Comparison of ENCODE assay signal across 19 mouse cellular contexts in genomic region chr2:153209286-153209685, GRCm38 (mm10). TPM values are rescaled to one million over a fixed set of nuclear protein-coding genes. Genes with fewer than 3 reads are reported as not detected.
A peak's percentile ranks its signal among the peaks of the same experiment; 100 is the strongest.
DNase-seq lines count a peak whose midpoint lies in the region; TF ChIP-seq lines count a peak whose summit lies in the region.
"Had no signal": no experiment of that assay in that cellular context is flagged by ENCODE, and none has a peak within 500 bp of the region (broad histone marks: within the 10 kb centered on the region; RNA-seq: fewer than 3 reads in every experiment).

No protein-coding gene starts in this region.

- H3K36me3 ChIP-seq in MEL (ENCODE audit: control insufficient read depth in 1 of 2, insufficient read depth in 2 of 2, low read length in 2 of 2) = peaks cover 0 to 10% of the 10 kb centered on the region in 2 experiments; a peak in 3 of 4 replicates

- DNase-seq in cerebellum, adult 11-12 months = peak; percentile 14
- DNase-seq in cerebellum, postnatal 4 days (ENCODE audit: low spot score in 2 of 2) = no peak
- DNase-seq in MEL (ENCODE audit: low read depth, low spot score) = no peak
- peak; percentile 79 for DNase-seq in adrenal gland, postnatal 14 days
- peak; percentile 31 for DNase-seq in cerebellum, adult 9-10 months
- DNase-seq in right cerebral cortex, postnatal 4 days = no peak
- no peak for DNase-seq in urinary bladder, adult 2 months (ENCODE audit: low spot score)
- DNase-seq in retina, embryonic 14.5 days (ENCODE audit: low spot score) = no peak
- DNase-seq: kidney, adult 18-20 months; layer of hippocampus, adult 9-11 months; liver; right cerebral cortex, adult 18-20 months; thymus, adult 18-20 months; thymus, postnatal 4 days had no signal

- no peaks in the 10 kb centered on the region for H3K9me3 ChIP-seq in MEL (replicated peaks; ENCODE audit: insufficient read depth, low read length)
- H3K9me3 ChIP-seq: embryonic facial prominence, embryonic 12.5 days; heart, embryonic 10.5 days; hindbrain, embryonic 13.5 days; limb, embryonic 10.5 days had no signal

- TF ChIP-seq EP300 in MEL (IDR thresholded peaks at IDR 0.05; ENCODE audit: low read depth in 1 of 2, low read length in 2 of 2) = no peak

- H3K27me3 ChIP-seq in MEL (ENCODE audit: control insufficient read depth in 1 of 2, insufficient read depth in 2 of 2, low read length in 2 of 2) = no peaks in the 10 kb centered on the region
- H3K27me3 ChIP-seq: embryonic facial prominence, embryonic 12.5 days; hindbrain, embryonic 13.5 days; Patski had no signal

- TF ChIP-seq POLR2A in MEL (IDR thresholded peaks at IDR 0.05; ENCODE audit: control insufficient read depth in 1 of 2, insufficient read depth in 1 of 2, low read depth in 1 of 2, low read length in 2 of 2, poor library complexity in 1 of 2) = no peak

- peak overlapping the region; percentile 12; the same call in 1 of the 2 replicates for H3K27ac ChIP-seq in MEL (ENCODE audit: control insufficient read depth, low read depth, low read length)
- H3K27ac ChIP-seq: embryonic facial prominence, embryonic 12.5 days; heart, embryonic 10.5 days; hindbrain, embryonic 13.5 days; limb, embryonic 10.5 days had no signal

- no peak for TF ChIP-seq CTCF in MEL (IDR thresholded peaks at IDR 0.05 in 2 of 3, conservative IDR thresholded peaks at IDR 0.05 in 1 of 3; ENCODE audit: control insufficient read depth in 1 of 3, insufficient read depth in 1 of 3, low read depth in 2 of 3, low read length in 3 of 3, poor library complexity in 1 of 3, severe bottlenecking in 1 of 3)

- H3K9ac ChIP-seq in MEL (ENCODE audit: control insufficient read depth, low read depth, low read length, poor library complexity, severe bottlenecking) = peak overlapping the region; percentile 16; the same call in 1 of the 2 replicates
- H3K9ac ChIP-seq: embryonic facial prominence, embryonic 12.5 days; hindbrain, embryonic 13.5 days had no signal

- H3K79me2 ChIP-seq in MEL (ENCODE audit: control insufficient read depth, insufficient read depth, low read length, poor library complexity) = no peaks in the 10 kb centered on the region

- no peak for TF ChIP-seq RAD21 in MEL (IDR thresholded peaks at IDR 0.05; ENCODE audit: low read depth, low read length)

- peaks cover 9 to 21% of the 10 kb centered on the region in 2 experiments for H3K4me1 ChIP-seq in MEL (ENCODE audit: control insufficient read depth in 1 of 2, insufficient read depth in 2 of 2, low read length in 2 of 2)
- H3K4me1 ChIP-seq: embryonic facial prominence, embryonic 12.5 days; hindbrain, embryonic 13.5 days; limb, embryonic 10.5 days had no signal

- H3K4me3 ChIP-seq in MEL (ENCODE audit: control insufficient read depth in 1 of 2, insufficient read depth in 1 of 2, low read depth in 2 of 2, low read length in 2 of 2) = no peak overlapping the region
- H3K4me3 ChIP-seq: embryonic facial prominence, embryonic 12.5 days; heart, embryonic 10.5 days; hindbrain, embryonic 13.5 days; limb, embryonic 10.5 days had no signal

TF ChIP-seq in MEL, 35 proteins besides CTCF, POLR2A, EP300 and RAD21:
- TF ChIP-seq CHD1 (IDR thresholded peaks at IDR 0.05; ENCODE audit: low read depth, low read length) (no peak), USF2 (IDR thresholded peaks at IDR 0.05; ENCODE audit: borderline replicate concordance in 1 of 2, insufficient read depth in 1 of 2, low read depth in 1 of 2, low read length in 2 of 2) (no peak), ZNF384 (IDR thresholded peaks at IDR 0.05; ENCODE audit: low read depth, low read length) (no peak), MXI1 (IDR thresholded peaks at IDR 0.05; ENCODE audit: low read depth, low read length) (no peak), GATA1 (IDR thresholded peaks at IDR 0.05; ENCODE audit: low read depth, low read length) (no peak), MAX (IDR thresholded peaks at IDR 0.05; ENCODE audit: low read length) (no peak), SIN3A (IDR thresholded peaks at IDR 0.05; ENCODE audit: low read length) (no peak), NELFE (IDR thresholded peaks at IDR 0.05; ENCODE audit: low read depth, low read length) (no peak), ZC3H11A (IDR thresholded peaks at IDR 0.05; ENCODE audit: low read depth, low read length) (no peak), HCFC1 (IDR thresholded peaks at IDR 0.05; ENCODE audit: low read depth, low read length) (no peak)

RNA-seq across cellular contexts. Expression of gene Tspyl3, which starts 16.0 kb away (rescaled TPM):
- total RNA-seq in MEL (2012; rRNA removed) = 4.0 and 4.3 TPM in 2 replicates
- polyA plus RNA-seq in MEL (2012; ENCODE audit: insufficient read depth in 1 of 2, insufficient read length in 2 of 2, low read depth in 1 of 2, low replicate concordance in 2 of 2, missing spikeins in 1 of 2) = 10 to 100 TPM in 1 of 2 experiments, 1 to 10 TPM in 1; 9.8 to 47.3 TPM
- total RNA-seq in adrenal gland, postnatal 14 days (2021) = 3.2 and 4.7 TPM in 2 replicates
- 4.7 and 4.9 TPM in 2 replicates for polyA plus RNA-seq in urinary bladder, adult 2 months (2012; rRNA removed)

RNA-seq across cellular contexts. Expression of gene Plagl2, which starts 31.9 kb away (rescaled TPM):
- 5.9 and 6.0 TPM in 2 replicates for total RNA-seq in MEL (2012; rRNA removed)
- 10 to 100 TPM in 1 of 2 experiments, not detected in 1; 34.4 TPM for polyA plus RNA-seq in MEL (2012; ENCODE audit: insufficient read depth in 1 of 2, insufficient read length in 2 of 2, low read depth in 1 of 2, low replicate concordance in 2 of 2, missing spikeins in 1 of 2)
- 9.3 and 10.6 TPM in 2 replicates for total RNA-seq in adrenal gland, postnatal 14 days (2021)
- polyA plus RNA-seq in urinary bladder, adult 2 months (2012; rRNA removed) = 5.2 and 8.8 TPM in 2 replicates

RNA-seq across cellular contexts. Expression of gene Pofut1, which starts 32.0 kb away (rescaled TPM):
- total RNA-seq in MEL (2012; rRNA removed) = 20.2 and 20.5 TPM in 2 replicates
- polyA plus RNA-seq in MEL (2012; ENCODE audit: insufficient read depth in 1 of 2, insufficient read length in 2 of 2, low read depth in 1 of 2, low replicate concordance in 2 of 2, missing spikeins in 1 of 2) = 10 to 100 TPM in 1 of 2 experiments, not detected in 1; 28.7 TPM
- total RNA-seq in adrenal gland, postnatal 14 days (2021) = 29.4 and 32.2 TPM in 2 replicates
- polyA plus RNA-seq in urinary bladder, adult 2 months (2012; rRNA removed) = 29.7 and 29.8 TPM in 2 replicates

RNA-seq across cellular contexts. Expression of gene Tm9sf4, which starts 48.2 kb away (rescaled TPM):
- 16.1 and 16.8 TPM in 2 replicates for total RNA-seq in MEL (2012; rRNA removed)
- 100 to 1,000 TPM in 1 of 2 experiments, 10 to 100 TPM in 1; 29.8 to 269 TPM for polyA plus RNA-seq in MEL (2012; ENCODE audit: insufficient read depth in 1 of 2, insufficient read length in 2 of 2, low read depth in 1 of 2, low replicate concordance in 2 of 2, missing spikeins in 1 of 2)
- total RNA-seq in adrenal gland, postnatal 14 days (2021) = 96.0 and 104 TPM in 2 replicates
- polyA plus RNA-seq in urinary bladder, adult 2 months (2012; rRNA removed) = 32.9 and 40.1 TPM in 2 replicates

Comparison
In these comparisons a context has a peak if more than half of its experiments do, and no peak if none do; other contexts are left out.
1. DNase-seq: peak in cerebellum, adult 11-12 months (single experiment), adrenal gland, postnatal 14 days (single experiment) and cerebellum, adult 9-10 months (single experiment); none in cerebellum, postnatal 4 days (0 of 2), MEL (single experiment), right cerebral cortex, postnatal 4 days (single experiment), urinary bladder, adult 2 months (single experiment) and retina, embryonic 14.5 days (single experiment).